Mouse (Mus musculus): Measurements from ENCODE around the gene Lrit3. TPM values are rescaled to one million over a fixed set of nuclear protein-coding genes. Genes with fewer than 3 reads are reported as not detected.
A peak's percentile ranks its signal among the peaks of the same experiment; 100 is the strongest.

Gene Lrit3
- total and polyA plus RNA-seq, 3 experiments, result not detected

DNA sequence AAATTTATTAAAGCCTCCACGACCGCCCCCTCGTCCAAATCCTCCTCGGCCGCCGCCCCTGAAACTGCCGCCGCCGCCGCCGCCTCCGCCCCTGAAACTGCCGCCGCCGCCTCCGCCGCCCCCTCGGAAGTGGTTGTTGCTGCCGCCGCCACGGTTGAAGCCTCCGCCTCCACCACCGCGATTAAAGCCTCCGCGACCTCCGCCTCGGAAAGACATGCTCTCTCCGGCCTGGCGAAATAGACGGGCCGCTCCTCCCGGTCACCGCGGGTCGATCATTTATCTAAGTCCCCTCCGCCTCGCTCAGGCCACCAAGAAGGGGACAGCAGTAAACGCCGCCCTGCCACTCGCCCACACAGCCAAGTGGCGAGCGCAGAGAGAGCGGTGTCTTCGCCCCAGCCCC is 26.8 kb upstream of the Lrit3 start:
- TF ChIP-seq IRF4 (IDR thresholded peaks at IDR 0.05; ENCODE audit: low read depth, low read length) (no peak), RAD21 (IDR thresholded peaks at IDR 0.05; ENCODE audit: low read depth, low read length) (no peak), USF2 (conservative IDR thresholded peaks at IDR 0.05; ENCODE audit: low read depth, low read length) (no peak), JUND (conservative IDR thresholded peaks at IDR 0.05; ENCODE audit: low read depth, low read length) (no peak), MXI1 (IDR thresholded peaks at IDR 0.05; ENCODE audit: low read depth, low read length) (no peak), PAX5 (IDR thresholded peaks at IDR 0.05; ENCODE audit: low read length) (no peak), JUN (IDR thresholded peaks at IDR 0.05; ENCODE audit: insufficient read depth, low read depth, low read length) (no peak), NRF1 (IDR thresholded peaks at IDR 0.05; ENCODE audit: low read depth, low read length) (no peak), RCOR1 (conservative IDR thresholded peaks at IDR 0.05; ENCODE audit: low read depth, low read length) (no peak), CTCF (conservative IDR thresholded peaks at IDR 0.05 in 1 of 2, IDR thresholded peaks at IDR 0.05 in 1 of 2; ENCODE audit: low read depth in 2 of 2, low read length in 2 of 2) (no peak), ELF1 (IDR thresholded peaks at IDR 0.05; ENCODE audit: low read depth, low read length) (no peak), MEF2A (IDR thresholded peaks at IDR 0.05; ENCODE audit: borderline replicate concordance, low read depth, low read length) (no peak), NELFE (IDR thresholded peaks at IDR 0.05; ENCODE audit: low read depth, low read length) (no peak)
- Histone ChIP-seq H3K9ac (ENCODE audit: insufficient read depth, low read depth) (peak overlapping the region; percentile 80), H3K27ac (ENCODE audit: insufficient read depth, low read depth) (peak overlapping the region; percentile 78), H3K4me3 (replicated peaks in 1 of 3; ENCODE audit: low read depth in 2 of 3, low read length in 2 of 3, poor library complexity in 1 of 3) (peak overlapping the region; percentile 80 to 99 (median 91)), H3K4me2 (ENCODE audit: insufficient read depth, low read depth, poor library complexity, severe bottlenecking) (peak overlapping the region; percentile 76; the same call in 1 of the 2 replicates), H3K9me3 (replicated peaks; ENCODE audit: low read length) (no peaks in the 10 kb centered on the region), H3K79me2 (replicated peaks; ENCODE audit: control insufficient read depth, extremely low read depth, insufficient read depth, poor library complexity, severe bottlenecking) (peaks cover 41% of the 10 kb centered on the region), H3K36me3 (replicated peaks in 1 of 2; ENCODE audit: control insufficient read depth in 1 of 2, insufficient read depth in 1 of 2, low read length in 1 of 2) (peaks cover 19 to 40% of the 10 kb centered on the region in 2 experiments), H3K27me3 (replicated peaks) (peaks cover 3% of the 10 kb centered on the region), H3K4me1 (ENCODE audit: control insufficient read depth in 1 of 2, insufficient read depth in 2 of 2) (peaks cover 13 to 32% of the 10 kb centered on the region in 2 experiments)
- DNase-seq (ENCODE audit: extremely low read depth), result no peak
- dilution Hi-C loops (cut with MboI; ENCODE audit: extremely low pct_ligation_motif_present, extremely low pct_unique_long_range_greater_than_20kb, low sequenced_read_pairs) (no loop called here), in situ Hi-C loops (cut with MboI; ENCODE audit: low pct_ligation_motif_present, low pct_unique_long_range_greater_than_20kb, low sequenced_read_pairs) (no loop called here)

DNA sequence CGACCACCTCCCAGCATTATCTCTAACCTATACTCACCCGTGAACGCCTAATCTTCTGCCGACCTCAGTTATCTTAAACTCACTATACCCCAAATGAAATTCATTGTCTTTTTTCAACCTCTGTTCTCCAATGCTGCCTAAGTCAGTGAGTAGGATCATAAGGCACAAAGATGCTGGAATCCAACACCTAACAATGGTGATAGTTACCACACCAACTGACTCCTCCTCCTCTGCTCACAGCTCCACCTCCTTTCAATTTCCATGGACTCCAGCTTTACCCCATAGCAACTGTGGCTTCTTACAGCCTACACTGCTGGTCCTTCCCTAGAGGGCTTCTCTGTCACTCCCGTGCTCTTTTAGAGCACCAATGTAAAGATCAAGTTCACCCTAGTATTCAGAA is 23.9 kb upstream of the Lrit3 start:
- H3K4me1 ChIP-seq (ENCODE audit: control insufficient read depth in 1 of 2, insufficient read depth in 2 of 2), result peaks cover 9 to 29% of the 10 kb centered on the region in 2 experiments
- in situ Hi-C loops (cut with MboI; ENCODE audit: low pct_ligation_motif_present, low pct_unique_long_range_greater_than_20kb, low sequenced_read_pairs), result no loop called here
- H3K9ac ChIP-seq (ENCODE audit: insufficient read depth, low read depth), result no peak overlapping the region

More for the DNA sequence above, 23.9 kb upstream of the Lrit3 start:
- Histone ChIP-seq H3K36me3 (replicated peaks in 1 of 2; ENCODE audit: control insufficient read depth in 1 of 2, insufficient read depth in 1 of 2, low read length in 1 of 2) (peaks cover 36 to 68% of the 10 kb centered on the region in 2 experiments), H3K79me2 (replicated peaks; ENCODE audit: control insufficient read depth, extremely low read depth, insufficient read depth, poor library complexity, severe bottlenecking) (peaks cover 41% of the 10 kb centered on the region), H3K27ac (ENCODE audit: insufficient read depth, low read depth) (no peak overlapping the region), H3K27me3 (replicated peaks) (no peaks in the 10 kb centered on the region), H3K9me3 (replicated peaks; ENCODE audit: low read length) (no peaks in the 10 kb centered on the region), H3K4me3 (replicated peaks in 1 of 3; ENCODE audit: low read depth in 2 of 3, low read length in 2 of 3, poor library complexity in 1 of 3) (no peak overlapping the region), H3K4me2 (ENCODE audit: insufficient read depth, low read depth, poor library complexity, severe bottlenecking) (no peak overlapping the region)
- dilution Hi-C loops (cut with MboI; ENCODE audit: extremely low pct_ligation_motif_present, extremely low pct_unique_long_range_greater_than_20kb, low sequenced_read_pairs), result no loop called here
- no peak for DNase-seq (ENCODE audit: extremely low read depth)
- no peak for TF ChIP-seq MYC (IDR thresholded peaks at IDR 0.05; ENCODE audit: low read depth, low read length)
- no peak for TF ChIP-seq CTCF (conservative IDR thresholded peaks at IDR 0.05 in 1 of 2, IDR thresholded peaks at IDR 0.05 in 1 of 2; ENCODE audit: low read depth in 2 of 2, low read length in 2 of 2)
- no peak for TF ChIP-seq IRF4 (IDR thresholded peaks at IDR 0.05; ENCODE audit: low read depth, low read length)
- no peak for TF ChIP-seq CHD1 (IDR thresholded peaks at IDR 0.05; ENCODE audit: low read depth, low read length)
- no peak for TF ChIP-seq MAX (IDR thresholded peaks at IDR 0.05; ENCODE audit: low read length)
